Mouse (Mus musculus) liver, postnatal 0 days (tissue): ENCODE measurements around the gene Tyw3. TPM values are rescaled to one million over a fixed set of nuclear protein-coding genes. Genes with fewer than 3 reads are reported as not detected.

ENCODE experiments used
- ATAC-seq: fragments of 200-750 bp; cut with Nextera tagmentation; 2 replicates; pipeline ENCODE4 v1.8.0; 2017; ENCODE audit warnings: mild to moderate bottlenecking, moderate library complexity
- DNase-seq: peaks from one replicate; pipeline ENCODE4 v3.0.0-alpha.2; 2016
- H3K27ac ChIP-seq: fragments of 300-500 bp; sonication (generic); 2 replicates; pipeline ENCODE4 v1.5.1; 2014; ENCODE audit warnings: antibody characterized with exemption, moderate library complexity, mild to moderate bottlenecking, low read depth
- H3K27me3 ChIP-seq: fragments of 300-500 bp; sonication (generic); 2 replicates; pipeline ENCODE4 v1.6.1; 2014; ENCODE audit warnings: low read length, control low read depth, mixed read lengths; ENCODE audit not compliant: insufficient read depth
- H3K36me3 ChIP-seq: fragments of 300-500 bp; sonication (generic); replicated peaks from 2 replicates; pipeline ENCODE4 v1.6.1; 2014; ENCODE audit warnings: mild to moderate bottlenecking, control low read depth, low read length, moderate library complexity, mixed read lengths; ENCODE audit not compliant: insufficient read depth
- H3K4me1 ChIP-seq: fragments of 300-500 bp; sonication (generic); 2 replicates; pipeline ENCODE4 v1.6.1; 2014; ENCODE audit warnings: antibody characterized with exemption, mild to moderate bottlenecking, control low read depth; ENCODE audit not compliant: insufficient read depth
- H3K4me2 ChIP-seq: fragments of 300-500 bp; sonication (generic); 2 replicates; pipeline ENCODE4 v1.6.1; 2014; ENCODE audit warnings: low read depth, mild to moderate bottlenecking, low read length, moderate library complexity, mixed read lengths
- H3K4me3 ChIP-seq: fragments of 300-500 bp; sonication (generic); 2 replicates; pipeline ENCODE4 v1.5.1; 2014; ENCODE audit warnings: low read depth, low read length
- H3K9ac ChIP-seq: fragments of 300-500 bp; sonication (generic); replicated peaks from 2 replicates; pipeline ENCODE4 v1.6.1; 2014; ENCODE audit warnings: mild to moderate bottlenecking, moderate library complexity
- H3K9me3 ChIP-seq: fragments of 300-500 bp; sonication (generic); 2 replicates; pipeline ENCODE4 v1.6.1; 2016; ENCODE audit warnings: mild to moderate bottlenecking, control low read depth, low read length, mixed read lengths
- CTCF ChIP-seq: sonication (generic); IDR thresholded peaks from 2 replicates; pipeline ENCODE4 v1.5.1; 2016; ENCODE audit warnings: antibody characterized with exemption, low read depth
- EP300 ChIP-seq: IDR thresholded peaks from 2 replicates; pipeline ENCODE4 v1.6.1; 2016; ENCODE audit warnings: antibody characterized with exemption, low read depth, mild to moderate bottlenecking
- WGBS: fragments of 180-500 bp; shearing (Covaris S2); extraction: QIAGEN DNeasy Blood & Tissue Kit; methylation state at CpG from one replicate; pipeline ENCODE4 v1.1.7; 2014; ENCODE audit not compliant: insufficient replicate concordance; 5-methylcytosine and 5-hydroxymethylcytosine counted together
- polyA plus RNA-seq: library from polyadenylated mRNA; unstranded; fragments of >200 nt; fragmentation: Nextera tagmentation; extraction: Ambion mirVana; gene quantifications from 2 replicates; pipeline ENCODE4 v1.2.1, GENCODE M21; 2015

The Tyw3 gene
- polyA plus RNA-seq, 1 experiment from 2014 or later, result 2.5 TPM

GRCm38 (mm10) chr3:154536134-154536533 lies 60.8 kb downstream of the Tyw3 start:
- Histone ChIP-seq H3K27me3 (no peaks in the 10 kb centered on the region), H3K9ac (no peak overlapping the region), H3K27ac (no peak overlapping the region), H3K4me3 (no peak overlapping the region), H3K4me1 (no peaks in the 10 kb centered on the region), H3K4me2 (no peak overlapping the region), H3K9me3 (no peaks in the 10 kb centered on the region), H3K36me3 (no peaks in the 10 kb centered on the region)
- DNase-seq, result no peak
- no peak for TF ChIP-seq CTCF
- no peak for TF ChIP-seq EP300
- 71% methylated on average over 5 of the region's 5 CpGs for WGBS
- ATAC-seq, result no peak

GRCm38 (mm10) chr3:154533246-154533645 lies 63.7 kb downstream of the Tyw3 start:
- Histone ChIP-seq H3K4me1 (no peaks in the 10 kb centered on the region), H3K4me2 (no peak overlapping the region), H3K9me3 (no peaks in the 10 kb centered on the region), H3K27me3 (no peaks in the 10 kb centered on the region), H3K4me3 (no peak overlapping the region), H3K9ac (no peak overlapping the region), H3K27ac (no peak overlapping the region), H3K36me3 (no peaks in the 10 kb centered on the region)
- WGBS, result 67% methylated on average over 5 of the region's 5 CpGs
- DNase-seq (no peak), ATAC-seq (no peak)
- no peak for TF ChIP-seq CTCF
- no peak for TF ChIP-seq EP300

GRCm38 (mm10) chr3:154528973-154529372 lies 67.9 kb downstream of the Tyw3 start:
- Histone ChIP-seq H3K27ac (no peak overlapping the region), H3K9ac (no peak overlapping the region), H3K4me3 (no peak overlapping the region), H3K27me3 (no peaks in the 10 kb centered on the region), H3K9me3 (no peaks in the 10 kb centered on the region), H3K36me3 (no peaks in the 10 kb centered on the region), H3K4me2 (no peak overlapping the region), H3K4me1 (no peaks in the 10 kb centered on the region)
- no peak for DNase-seq
- ATAC-seq, result no peak
- WGBS, result 62% methylated on average over 5 of the region's 5 CpGs
- TF ChIP-seq EP300, result no peak
- TF ChIP-seq CTCF, result no peak

GRCm38 (mm10) chr3:154526610-154527009 lies 70.3 kb downstream of the Tyw3 start:
- 32% methylated on average over 6 of the region's 6 CpGs for WGBS
- no peak for DNase-seq
- TF ChIP-seq EP300 (no peak), CTCF (peak; percentile 13; the same call in 1 of the 2 replicates)
- H3K9me3 ChIP-seq, result no peaks in the 10 kb centered on the region
- no peak overlapping the region for H3K27ac ChIP-seq
- no peak overlapping the region for H3K9ac ChIP-seq
- no peaks in the 10 kb centered on the region for H3K4me1 ChIP-seq
- ATAC-seq, result no peak
- H3K4me2 ChIP-seq, result no peak overlapping the region
- H3K36me3 ChIP-seq, result no peaks in the 10 kb centered on the region
- no peak overlapping the region for H3K4me3 ChIP-seq
- H3K27me3 ChIP-seq, result no peaks in the 10 kb centered on the region

Other genes with a start within 250 kb of the Tyw3 start
- gene Cryz, start 393 bp downstream of the Tyw3 start, polyA plus RNA-seq, result 27.5 and 27.9 TPM in 2 replicates
- gene Erich3, start 66.8 kb upstream of the Tyw3 start, polyA plus RNA-seq, result not detected in 2 replicates